Mouse (Mus musculus): ENCODE measurements at regions not wholly inside any gene's neighbourhood (a gene's known extent, or its start where the extent isn't known, plus 50 kb on each side); places are given as distances from the start of the nearest gene placed in this dataset.
A peak's percentile ranks its signal among the peaks of the same experiment; 100 is the strongest.

- DNase-seq = peak; percentile 80
Measured at GRCm38 (mm10) chr8:23504704-23505103, 1093.5 kb downstream of the Mrps31 start.

- no peak for DNase-seq
Measured at GRCm38 (mm10) chr8:23505216-23505615, 1094.1 kb downstream of the Mrps31 start.

GRCm38 (mm10) chr8:23505966-23506365 lies 1094.8 kb downstream of the Mrps31 start:
- DNase-seq = no peak

- peak; percentile 47 for DNase-seq
Measured at GRCm38 (mm10) chr8:23507661-23508060, 1096.5 kb downstream of the Mrps31 start.

GRCm38 (mm10) chr8:23510076-23510475 lies 1098.9 kb downstream of the Mrps31 start:
- no peak for DNase-seq

GRCm38 (mm10) chr8:23510561-23510960 lies 1099.4 kb downstream of the Mrps31 start:
- no peak for DNase-seq

- DNase-seq = no peak
Measured at GRCm38 (mm10) chr8:23511264-23511663, 1100.1 kb downstream of the Mrps31 start.

GRCm38 (mm10) chr8:23511792-23512191 lies 1100.6 kb downstream of the Mrps31 start:
- DNase-seq = no peak

GRCm38 (mm10) chr8:23516469-23516868 lies 1105.3 kb downstream of the Mrps31 start:
- no peak for DNase-seq

GRCm38 (mm10) chr8:23531551-23532142 lies 1120.5 kb downstream of the Mrps31 start:
- DNase-seq = peak; percentile 58

GRCm38 (mm10) chr8:23537681-23538359 lies 1126.7 kb downstream of the Mrps31 start:
- DNase-seq = no peak

- DNase-seq = no peak
Measured at GRCm38 (mm10) chr8:23553565-23554473, 1142.7 kb downstream of the Mrps31 start.

GRCm38 (mm10) chr8:23560836-23561235 lies 1149.7 kb downstream of the Mrps31 start:
- no peak for DNase-seq

- DNase-seq = no peak
Measured at GRCm38 (mm10) chr8:23561683-23562385, 1150.7 kb downstream of the Mrps31 start.

GRCm38 (mm10) chr8:23562504-23562903 lies 1151.3 kb downstream of the Mrps31 start:
- no peak for DNase-seq

GRCm38 (mm10) chr8:23563065-23564020 lies 1152.2 kb downstream of the Mrps31 start:
- DNase-seq = no peak

- no peak for DNase-seq
Measured at GRCm38 (mm10) chr8:23567906-23568305, 1156.7 kb downstream of the Mrps31 start.

- DNase-seq = no peak
Measured at GRCm38 (mm10) chr8:23571338-23571737, 1154.3 kb downstream of the Adam3 start.

- no peak for DNase-seq
Measured at GRCm38 (mm10) chr8:23580106-23580505, 1145.5 kb downstream of the Adam3 start.

GRCm38 (mm10) chr8:23580701-23581100 lies 1145.0 kb downstream of the Adam3 start:
- DNase-seq = no peak
